Mouse (Mus musculus) heart, adult 2 months (tissue): Measurements from ENCODE around the gene Twsg1. TPM values are rescaled to one million over a fixed set of nuclear protein-coding genes. Genes with fewer than 3 reads are reported as not detected.

Experiments used
- DNase-seq, 2 experiments: peaks; one replicate each; pipeline ENCODE4 v3.0.0; 2021
- H3K27ac ChIP-seq: fragments of 200-600 bp; 2 replicates; pipeline ENCODE4 v1.8.1; 2022
- H3K27me3 ChIP-seq: fragments of 200-500 bp; 2 replicates; pipeline ENCODE4 v1.6.1; 2012; ENCODE audit warnings: mild to moderate bottlenecking, low read length, inconsistent platforms, mixed read lengths; ENCODE audit not compliant: control insufficient read depth, insufficient read depth
- H3K36me3 ChIP-seq: fragments of 200-500 bp; 2 replicates; pipeline ENCODE4 v1.6.1; 2012; ENCODE audit warnings: low read length, inconsistent platforms; ENCODE audit not compliant: control insufficient read depth, insufficient read depth
- H3K4me1 ChIP-seq: fragments of 200-500 bp; 2 replicates; pipeline ENCODE4 v1.6.1; 2011; ENCODE audit warnings: low read length; ENCODE audit not compliant: control insufficient read depth, insufficient read depth
- H3K4me3 ChIP-seq: fragments of 200-600 bp; 2 replicates; pipeline ENCODE4 v1.8.1; 2022
- H3K79me2 ChIP-seq: fragments of 200-500 bp; replicated peaks from 2 replicates; pipeline ENCODE4 v1.6.1; 2012; ENCODE audit warnings: mild to moderate bottlenecking, inconsistent platforms, low read length, moderate library complexity, mixed read lengths; ENCODE audit not compliant: control insufficient read depth, insufficient read depth
- H3K9ac ChIP-seq: fragments of 200-500 bp; 2 replicates; pipeline ENCODE4 v1.6.1; 2012; ENCODE audit warnings: low read depth, mild to moderate bottlenecking, control low read depth, inconsistent platforms, low read length, mixed read lengths
- CTCF ChIP-seq: fragments of 200-600 bp; IDR thresholded peaks from 2 replicates; pipeline ENCODE4 v1.8.1; 2022; ENCODE audit warnings: antibody characterized with exemption, mild to moderate bottlenecking, moderate library complexity
- EP300 ChIP-seq: fragments of 200-500 bp; IDR thresholded peaks from 2 replicates; pipeline ENCODE4 v1.6.1; 2011; ENCODE audit warnings: low read depth, low read length, control low read depth; ENCODE audit not compliant: insufficient read depth
- POLR2A ChIP-seq: fragments of 200-500 bp; IDR thresholded peaks from 2 replicates; pipeline ENCODE4 v1.6.1; 2011; ENCODE audit warnings: mild to moderate bottlenecking, low read depth, low read length, control low read depth; ENCODE audit not compliant: insufficient read depth
- WGBS: fragments of 180-500 bp; shearing (Covaris S2); methylation state at CpG from one replicate; pipeline ENCODE4 v1.1.7; 2018; 5-methylcytosine and 5-hydroxymethylcytosine counted together
- intact Hi-C: fragments of 180-260 bp; cut with DNase I; formaldehyde crosslinking; loops from one replicate; pipeline ENCODE4 v1.15.1; 2025
- polyA plus RNA-seq: library from polyadenylated mRNA; depleted of rRNA; stranded (reverse); fragments of >200 nt; gene quantifications from 2 replicates; pipeline ENCODE4 v1.2.3, GENCODE M21; 2012
- total RNA-seq, 2 experiments: library from RNA; stranded (reverse); gene quantifications; 2 replicates each; pipeline ENCODE4 v1.2.3; 2021

Twsg1 gene
- total and polyA plus RNA-seq, 3 experiments: 41.7 to 79.0 (median 76.1) TPM

DNA sequence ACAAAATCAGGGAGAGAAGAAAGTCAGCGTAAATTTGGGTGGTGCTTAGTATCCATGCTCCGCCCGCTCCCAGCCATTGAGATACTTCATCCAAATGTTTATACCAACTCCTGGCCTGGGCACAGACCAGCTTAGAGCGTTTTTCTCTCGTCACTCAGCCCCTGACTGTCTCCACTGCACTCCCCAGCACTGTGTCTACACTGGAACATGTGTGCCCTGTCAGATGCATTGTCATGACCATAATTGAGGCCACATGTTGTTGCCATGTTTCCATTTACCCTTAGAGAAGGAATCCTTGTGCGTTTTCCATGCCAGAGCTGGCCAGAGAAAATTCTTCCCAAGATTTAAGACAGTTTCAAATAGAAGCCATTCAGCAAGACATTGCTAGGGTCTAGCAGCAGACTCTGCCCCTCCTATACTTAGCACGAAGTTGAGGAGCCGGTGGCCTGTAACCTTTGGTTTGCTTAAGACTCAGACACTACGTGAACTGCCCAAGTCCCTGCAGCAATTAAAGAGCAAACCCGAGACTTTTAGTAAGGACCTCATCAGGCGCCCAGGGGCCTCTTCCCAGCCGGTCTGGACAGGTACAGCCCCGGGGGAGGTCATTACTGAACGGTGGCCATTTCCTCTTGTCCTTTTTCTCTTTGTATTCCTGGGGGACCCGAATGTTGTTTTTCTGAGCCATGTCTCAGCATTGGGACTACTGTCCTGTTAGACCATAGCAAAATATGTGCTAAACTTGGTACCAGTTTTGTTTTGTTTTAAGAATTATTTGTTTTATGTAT, 39.5 kb downstream of the Twsg1 start:
- DNase-seq: no peak
- WGBS: 79% methylated on average over 15 of the region's 15 CpGs
- H3K9ac ChIP-seq: no peak overlapping the region
- no peaks in the 10 kb centered on the region; the same call in 1 of the 2 replicates for H3K79me2 ChIP-seq
- no peak overlapping the region for H3K27ac ChIP-seq
- H3K4me3 ChIP-seq: no peak overlapping the region
- TF ChIP-seq CTCF (no peak), EP300 (no peak), POLR2A (no peak)
- no peaks in the 10 kb centered on the region for H3K27me3 ChIP-seq
- H3K36me3 ChIP-seq: no peaks in the 10 kb centered on the region
- peaks cover 11% of the 10 kb centered on the region for H3K4me1 ChIP-seq
- intact Hi-C loops: no loop called here

DNA sequence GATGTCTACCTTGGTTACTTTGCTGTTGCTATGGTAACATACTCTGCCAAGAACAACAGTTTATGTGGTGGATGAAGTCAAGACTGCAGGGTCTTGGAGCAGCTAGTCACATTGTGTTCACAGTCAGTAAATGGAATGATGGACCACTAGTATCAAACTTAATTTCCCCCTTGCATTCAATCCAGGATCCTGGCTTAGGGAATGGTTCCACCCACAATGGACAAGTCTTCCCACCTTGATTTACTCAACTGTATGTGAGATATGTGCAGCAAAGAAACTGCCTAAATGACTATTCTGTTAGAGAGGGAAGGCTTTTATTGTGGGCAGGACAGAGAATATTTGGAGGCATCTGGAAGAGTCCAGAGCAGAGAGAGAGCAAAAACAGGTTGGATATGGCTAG, 42.8 kb downstream of the Twsg1 start:
- Histone ChIP-seq H3K27ac (no peak overlapping the region), H3K79me2 (no peaks in the 10 kb centered on the region), H3K9ac (no peak overlapping the region), H3K36me3 (no peaks in the 10 kb centered on the region), H3K4me1 (peaks cover 4% of the 10 kb centered on the region), H3K27me3 (no peaks in the 10 kb centered on the region), H3K4me3 (no peak overlapping the region)
- no peak for TF ChIP-seq CTCF
- no peak for TF ChIP-seq POLR2A
- TF ChIP-seq EP300: no peak
- no peak for DNase-seq
- intact Hi-C loops: no loop called here

DNA sequence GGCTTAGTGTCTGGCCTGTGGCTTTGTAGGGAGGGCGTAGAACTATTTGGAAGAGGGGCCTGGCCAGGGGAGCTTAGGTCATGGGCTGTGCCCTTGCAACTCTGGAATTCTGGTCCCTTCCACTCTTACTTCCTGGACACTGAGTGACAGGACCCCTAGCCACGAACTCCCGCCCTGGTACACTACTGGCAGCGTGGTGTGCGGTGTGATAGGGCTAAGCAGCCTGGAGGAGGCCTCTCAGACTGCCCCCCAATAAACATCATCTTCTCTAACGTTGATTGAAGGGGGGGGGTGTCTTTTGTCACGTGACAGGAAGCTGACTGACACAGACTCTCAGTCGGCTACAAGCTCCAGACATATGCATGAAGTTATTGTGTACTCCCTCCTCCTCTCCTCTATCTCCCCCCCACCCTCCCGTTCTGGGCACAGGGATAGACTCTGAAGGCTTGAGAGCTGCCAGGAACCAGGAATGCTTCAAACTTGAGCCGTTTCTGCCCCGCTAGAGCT, 44.1 kb downstream of the Twsg1 start:
- H3K27ac ChIP-seq: peak overlapping the region; percentile 48
- H3K4me3 ChIP-seq: no peak overlapping the region
- intact Hi-C loops: no loop called here
- peak in 1 of 2 experiments; percentile 28 for DNase-seq
- WGBS: 26% methylated on average over 11 of the region's 11 CpGs
- H3K4me1 ChIP-seq: peaks cover 4% of the 10 kb centered on the region
- H3K27me3 ChIP-seq: no peaks in the 10 kb centered on the region
- H3K79me2 ChIP-seq: no peaks in the 10 kb centered on the region
- no peak for TF ChIP-seq CTCF
- 0 out of 2 replicates have a peak, but pooled peaks have one; percentile 9 for TF ChIP-seq POLR2A
- H3K9ac ChIP-seq: peak overlapping the region; percentile 54
- H3K36me3 ChIP-seq: no peaks in the 10 kb centered on the region

GRCm38 (mm10) chr17:65906313-65906894, 44.6 kb downstream of the Twsg1 start:
- WGBS: 30% methylated on average over 12 of the region's 12 CpGs
- DNase-seq: no peak
- H3K36me3 ChIP-seq: no peaks in the 10 kb centered on the region
- no peaks in the 10 kb centered on the region for H3K79me2 ChIP-seq
- H3K4me3 ChIP-seq: no peak overlapping the region
- H3K27me3 ChIP-seq: no peaks in the 10 kb centered on the region
- H3K4me1 ChIP-seq: peaks cover 4% of the 10 kb centered on the region
- intact Hi-C loops: no loop called here
- peak overlapping the region; percentile 54; the same call in 1 of the 2 replicates for H3K9ac ChIP-seq
- TF ChIP-seq CTCF (no peak), EP300 (no peak), POLR2A (no peak)
- H3K27ac ChIP-seq: peak overlapping the region; percentile 48

DNA sequence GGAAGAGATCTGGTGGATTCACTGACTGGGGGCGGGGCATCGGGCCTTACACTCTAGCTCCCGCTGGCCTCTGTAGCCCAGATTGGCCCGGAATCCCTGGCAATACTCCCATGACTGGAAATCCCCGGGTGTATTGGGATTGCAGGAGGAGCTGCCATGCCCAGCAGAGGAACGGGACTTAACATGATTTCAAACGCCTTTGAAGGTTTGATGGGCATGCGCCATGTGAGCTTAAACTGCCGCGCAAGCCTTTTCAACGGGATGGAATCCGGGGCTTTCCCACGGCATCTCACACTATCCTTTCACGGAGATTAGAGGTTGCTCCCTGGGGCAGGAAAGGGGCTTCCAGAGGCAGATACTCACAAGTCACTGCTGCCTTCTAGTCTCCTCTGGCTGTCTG, 45.8 kb downstream of the Twsg1 start:
- Histone ChIP-seq H3K79me2 (no peaks in the 10 kb centered on the region), H3K27ac (no peak overlapping the region), H3K4me3 (no peak overlapping the region), H3K27me3 (no peaks in the 10 kb centered on the region), H3K9ac (no peak overlapping the region), H3K4me1 (peaks cover 4% of the 10 kb centered on the region), H3K36me3 (no peaks in the 10 kb centered on the region)
- no peak for DNase-seq
- no peak for TF ChIP-seq CTCF
- TF ChIP-seq EP300: no peak
- 61% methylated on average over 14 of the region's 14 CpGs for WGBS
- intact Hi-C loops: no loop called here

GRCm38 (mm10) chr17:65903826-65904225, 47.2 kb downstream of the Twsg1 start:
- intact Hi-C loops: no loop called here
- TF ChIP-seq POLR2A: no peak
- no peak for TF ChIP-seq EP300
- TF ChIP-seq CTCF: no peak
- 95% methylated on average over 8 of the region's 8 CpGs for WGBS
- H3K4me3 ChIP-seq: no peak overlapping the region
- H3K79me2 ChIP-seq: no peaks in the 10 kb centered on the region
- DNase-seq: no peak
- H3K36me3 ChIP-seq: no peaks in the 10 kb centered on the region
- peaks cover 4% of the 10 kb centered on the region for H3K4me1 ChIP-seq
- H3K27me3 ChIP-seq: no peaks in the 10 kb centered on the region
- H3K27ac ChIP-seq: no peak overlapping the region
- H3K9ac ChIP-seq: no peak overlapping the region
